Mouse (Mus musculus) MEL (cell line): ENCODE measurements at regions not wholly inside any gene's neighbourhood (a gene's known extent, or its start where the extent isn't known, plus 50 kb on each side); places are given as distances from the start of the nearest gene placed in this dataset.

Experiments used
- DNase-seq: peaks from one replicate; pipeline ENCODE4 v3.0.0; 2011; ENCODE audit warnings: low read depth, low spot score
- H3K27ac ChIP-seq: 2 replicates; pipeline ENCODE4 v1.5.1; 2012; ENCODE audit warnings: low read depth, mild to moderate bottlenecking, control low read depth, low read length, moderate library complexity; ENCODE audit not compliant: control insufficient read depth
- H3K27me3 ChIP-seq, 2 experiments: fragments of 150-350 bp in 1 of 2; sonication (generic) in 1 of 2; 2 replicates each; pipeline ENCODE4 v1.6.1; 2012; ENCODE audit warnings: low read length in 2 of 2, mild to moderate bottlenecking in 2 of 2, improper control_type of control experiment in 1 of 2, moderate library complexity in 1 of 2; ENCODE audit not compliant: insufficient read depth in 2 of 2, control insufficient read depth in 1 of 2
- H3K36me3 ChIP-seq, 2 experiments: 2 replicates each; pipeline ENCODE4 v1.6.1; 2012 to 2014; ENCODE audit warnings: low read length in 2 of 2, improper control_type of control experiment in 1 of 2, inconsistent platforms in 1 of 2, mild to moderate bottlenecking in 1 of 2; ENCODE audit not compliant: insufficient read depth in 2 of 2, control insufficient read depth in 1 of 2
- H3K4me1 ChIP-seq, 2 experiments: fragments of 150-350 bp in 1 of 2; sonication (generic) in 1 of 2; 2 replicates each; pipeline ENCODE4 v1.6.1; 2012; ENCODE audit warnings: low read length in 2 of 2, improper control_type of control experiment in 1 of 2, mild to moderate bottlenecking in 1 of 2; ENCODE audit not compliant: insufficient read depth in 2 of 2, control insufficient read depth in 1 of 2
- H3K4me3 ChIP-seq, 2 experiments: fragments of 150-350 bp in 1 of 2; sonication (generic) in 1 of 2; 2 replicates each; pipeline ENCODE4 v1.5.1; 2012; ENCODE audit warnings: low read depth in 2 of 2, low read length in 2 of 2, mild to moderate bottlenecking in 2 of 2, moderate library complexity in 2 of 2, control low read depth in 1 of 2, improper control_type of control experiment in 1 of 2; ENCODE audit not compliant: control insufficient read depth in 1 of 2, insufficient read depth in 1 of 2
- H3K79me2 ChIP-seq: 2 replicates; pipeline ENCODE4 v1.6.1; 2012; ENCODE audit warnings: mild to moderate bottlenecking, low read length, moderate library complexity; ENCODE audit not compliant: control insufficient read depth, poor library complexity, insufficient read depth
- H3K9ac ChIP-seq: 2 replicates; pipeline ENCODE4 v1.6.1; 2012; ENCODE audit warnings: low read depth, mild to moderate bottlenecking, control low read depth, low read length, moderate library complexity; ENCODE audit not compliant: control insufficient read depth, poor library complexity, severe bottlenecking
- H3K9me3 ChIP-seq: fragments of 150-350 bp; sonication (generic); replicated peaks from 2 replicates; pipeline ENCODE4 v1.6.1; 2012; ENCODE audit warnings: mild to moderate bottlenecking, low read length, improper control_type of control experiment, moderate library complexity; ENCODE audit not compliant: insufficient read depth
- CHD2 ChIP-seq: IDR thresholded peaks from 2 replicates; pipeline ENCODE4 v1.6.1; 2011; ENCODE audit warnings: low read length, improper control_type of control experiment
- GATA1 ChIP-seq: IDR thresholded peaks from 2 replicates; pipeline ENCODE4 v1.6.1; 2011; ENCODE audit warnings: low read depth, low read length, improper control_type of control experiment
- HCFC1 ChIP-seq: IDR thresholded peaks from 2 replicates; pipeline ENCODE4 v1.6.1; 2012; ENCODE audit warnings: low read depth, mild to moderate bottlenecking, inconsistent platforms, low read length, improper control_type of control experiment, moderate library complexity
- JUND ChIP-seq: IDR thresholded peaks from 2 replicates; pipeline ENCODE4 v1.6.1; 2011; ENCODE audit warnings: low read depth, mild to moderate bottlenecking, improper control_type of control experiment, low read length
- POLR2AphosphoS2 ChIP-seq: IDR thresholded peaks from 2 replicates; pipeline ENCODE4 v1.6.1; 2011; ENCODE audit warnings: low read length, improper control_type of control experiment
- POLR2AphosphoS5 ChIP-seq: IDR thresholded peaks from 2 replicates; pipeline ENCODE4 v1.6.1; 2012; ENCODE audit warnings: low read depth, borderline replicate concordance, mild to moderate bottlenecking, inconsistent platforms, low read length, moderate library complexity, mixed read lengths
- UBTF ChIP-seq: IDR thresholded peaks from 2 replicates; pipeline ENCODE4 v1.6.1; 2012; ENCODE audit warnings: low read depth, mild to moderate bottlenecking, inconsistent platforms, low read length, improper control_type of control experiment, moderate library complexity, borderline replicate concordance; ENCODE audit not compliant: insufficient read depth
- USF1 ChIP-seq: IDR thresholded peaks from 2 replicates; pipeline ENCODE4 v1.6.1; 2014; ENCODE audit warnings: low read depth, mild to moderate bottlenecking, inconsistent platforms, low read length, improper control_type of control experiment, moderate library complexity
- USF2 ChIP-seq, 2 experiments: IDR thresholded peaks; 2 replicates each; pipeline ENCODE4 v1.6.1; 2011 to 2012; ENCODE audit warnings: improper control_type of control experiment in 2 of 2, low read length in 2 of 2, borderline replicate concordance in 1 of 2, inconsistent platforms in 1 of 2, low read depth in 1 of 2, mild to moderate bottlenecking in 1 of 2; ENCODE audit not compliant: insufficient read depth in 1 of 2
- ZC3H11A ChIP-seq: IDR thresholded peaks from 2 replicates; pipeline ENCODE4 v1.6.1; 2012; ENCODE audit warnings: low read depth, mild to moderate bottlenecking, inconsistent platforms, low read length, improper control_type of control experiment
- ZMIZ1 ChIP-seq: IDR thresholded peaks from 2 replicates; pipeline ENCODE4 v1.6.1; 2012; ENCODE audit warnings: low read depth, mild to moderate bottlenecking, inconsistent platforms, low read length, improper control_type of control experiment, moderate library complexity

- H3K27me3 ChIP-seq = no peaks in the 10 kb centered on the region
These were observed 662.6 kb downstream of the Bcl11a start for GRCm38 (mm10) chr11:24740466-24740865.

GRCm38 (mm10) chr11:24742561-24742960, 664.7 kb downstream of the Bcl11a start:
- no peaks in the 10 kb centered on the region for H3K4me1 ChIP-seq
- no peaks in the 10 kb centered on the region for H3K36me3 ChIP-seq
- H3K4me3 ChIP-seq = no peak overlapping the region
- H3K27ac ChIP-seq = no peak overlapping the region
- no peaks in the 10 kb centered on the region for H3K27me3 ChIP-seq
- H3K9me3 ChIP-seq = no peaks in the 10 kb centered on the region
- no peak overlapping the region for H3K9ac ChIP-seq
- no peaks in the 10 kb centered on the region for H3K79me2 ChIP-seq
- no peak for DNase-seq
- TF ChIP-seq UBTF = no peak
- TF ChIP-seq USF1 = no peak
- TF ChIP-seq JUND = no peak
- TF ChIP-seq POLR2AphosphoS5 = no peak

More at GRCm38 (mm10) chr11:24740466-24740865, 662.6 kb downstream of the Bcl11a start:
- TF ChIP-seq USF1 (no peak), CHD2 (no peak), ZMIZ1 (no peak)
- Histone ChIP-seq H3K4me1 (no peaks in the 10 kb centered on the region), H3K36me3 (no peaks in the 10 kb centered on the region), H3K4me3 (no peak overlapping the region), H3K9me3 (no peaks in the 10 kb centered on the region), H3K79me2 (no peaks in the 10 kb centered on the region), H3K27ac (no peak overlapping the region), H3K9ac (no peak overlapping the region)
- DNase-seq = no peak

- no peak for DNase-seq
- Histone ChIP-seq H3K27ac (no peak overlapping the region), H3K79me2 (no peaks in the 10 kb centered on the region), H3K36me3 (no peaks in the 10 kb centered on the region), H3K4me3 (no peak overlapping the region), H3K9me3 (no peaks in the 10 kb centered on the region), H3K4me1 (no peaks in the 10 kb centered on the region), H3K27me3 (no peaks in the 10 kb centered on the region), H3K9ac (no peak overlapping the region)
- TF ChIP-seq POLR2AphosphoS2 = no peak
These were observed 665.6 kb downstream of the Bcl11a start for GRCm38 (mm10) chr11:24743439-24743838.

DNA sequence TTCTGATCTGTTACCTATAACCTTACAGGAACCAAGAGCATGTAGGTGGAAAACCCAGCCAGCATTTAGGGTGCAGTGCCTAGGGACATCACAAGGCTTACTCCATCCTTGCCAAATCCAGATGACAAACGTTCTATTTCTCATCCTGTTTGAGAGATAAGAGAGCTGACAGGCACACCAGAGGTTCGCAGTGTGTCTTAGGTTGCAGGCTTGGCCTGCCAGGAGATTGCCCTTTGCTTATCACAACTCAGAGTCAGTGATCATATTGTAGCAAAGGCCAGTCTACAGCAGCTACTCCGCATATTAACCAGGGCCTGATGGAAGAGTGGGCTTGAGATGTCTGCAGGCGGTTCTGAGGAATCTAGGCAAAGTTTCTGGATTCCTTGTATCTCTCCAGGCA, 668.0 kb downstream of the Bcl11a start:
- no peak for DNase-seq
- Histone ChIP-seq H3K27me3 (no peaks in the 10 kb centered on the region), H3K9me3 (no peaks in the 10 kb centered on the region), H3K36me3 (no peaks in the 10 kb centered on the region), H3K4me3 (no peak overlapping the region), H3K9ac (no peak overlapping the region), H3K79me2 (no peaks in the 10 kb centered on the region), H3K4me1 (no peaks in the 10 kb centered on the region), H3K27ac (no peak overlapping the region)
- TF ChIP-seq ZC3H11A (no peak), GATA1 (no peak), USF2 (IDR thresholded peaks at IDR 0.05; ENCODE audit: borderline replicate concordance in 1 of 2, insufficient read depth in 1 of 2, low read depth in 1 of 2, low read length in 2 of 2) (no peak), HCFC1 (no peak)
